Mouse (Mus musculus): ENCODE measurements around the gene Ghr. TPM values are rescaled to one million over a fixed set of nuclear protein-coding genes. Genes with fewer than 3 reads are reported as not detected.

Ghr gene
- 215 and 251 TPM in 2 replicates for polyA plus RNA-seq (2012; ENCODE audit: insufficient read depth, insufficient read length, missing spikeins)

DNA sequence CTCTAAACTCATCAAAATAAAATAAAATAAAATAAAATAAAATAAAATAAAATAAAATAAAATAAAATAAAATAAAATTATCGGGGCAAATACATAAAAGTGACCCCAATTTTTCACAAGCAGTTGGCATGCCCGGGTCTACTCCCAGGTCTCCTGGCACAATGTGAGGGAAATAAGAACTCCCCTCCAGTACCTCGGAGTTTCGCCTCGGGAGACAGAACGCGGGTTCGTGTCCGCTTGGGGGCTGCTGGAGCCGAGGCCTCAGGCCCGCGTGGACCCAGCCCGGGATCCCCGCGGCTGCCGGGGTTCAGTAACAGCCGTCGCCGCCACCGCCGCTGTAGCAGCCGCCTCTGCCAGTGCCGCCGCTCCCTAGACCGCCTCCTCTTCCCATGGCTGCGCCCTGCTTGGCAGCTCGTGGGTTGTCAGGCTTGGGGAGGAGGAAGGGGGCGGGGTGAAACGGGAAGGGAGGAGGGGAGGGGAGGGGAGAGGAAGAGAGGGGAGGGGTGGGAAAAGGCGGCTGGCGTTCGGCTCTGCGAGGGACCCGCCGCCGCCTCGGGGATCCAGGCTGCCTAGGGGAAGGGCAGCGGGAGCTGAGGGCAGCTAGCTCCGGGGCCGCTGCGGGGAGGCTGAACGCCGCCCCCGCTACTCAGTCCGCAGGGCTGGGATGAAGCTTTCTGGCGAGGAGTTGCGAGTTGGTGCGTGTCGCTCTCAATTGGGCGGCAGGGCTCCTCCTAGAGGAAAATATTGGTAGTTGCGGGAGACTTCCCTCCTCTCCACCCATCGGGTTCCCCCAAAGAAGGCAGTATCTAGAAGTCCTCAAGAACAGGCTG, at the start of gene Ghr:
TSS of gene Ghr (minus strand) at position 686 of the 830 bp plus-strand sequence.
- H3K27ac ChIP-seq (replicated peaks; ENCODE audit: low read depth, low read length), result peak within 1 kb of the TSS; percentile 92
- no peaks in the 10 kb centered on the region; the same call in 1 of the 2 replicates for H3K4me1 ChIP-seq (ENCODE audit: control insufficient read depth, insufficient read depth, insufficient read length, low read length)
- H3K4me3 ChIP-seq (ENCODE audit: insufficient read depth, low read depth, low read length), result peak within 1 kb of the TSS; percentile 92

DNA sequence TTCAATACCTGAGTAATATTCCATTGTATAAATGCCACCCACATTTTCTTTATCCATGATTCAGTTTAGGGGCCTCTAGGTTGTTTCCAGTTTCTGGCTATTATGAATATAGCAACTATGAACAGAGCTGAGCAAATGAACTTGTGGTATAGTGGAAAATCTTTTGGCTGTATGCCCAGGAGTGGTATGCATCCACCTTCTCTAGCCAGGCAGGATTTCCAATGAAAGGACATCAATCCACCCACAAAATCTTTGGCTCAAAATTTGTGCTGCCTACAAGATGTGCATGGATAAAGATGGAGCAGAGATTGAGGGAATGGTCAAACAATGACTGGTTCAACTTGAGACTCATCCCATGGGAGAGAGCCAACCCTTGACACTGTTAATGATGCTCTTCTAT, 39.5 kb upstream of the Ghr start:
- no peaks in the 10 kb centered on the region for H3K4me1 ChIP-seq (ENCODE audit: control insufficient read depth, insufficient read depth, insufficient read length, low read length)
- H3K27ac ChIP-seq (replicated peaks; ENCODE audit: low read depth, low read length), result no peak overlapping the region
- no peak overlapping the region for H3K4me3 ChIP-seq (ENCODE audit: insufficient read depth, low read depth, low read length)

DNA sequence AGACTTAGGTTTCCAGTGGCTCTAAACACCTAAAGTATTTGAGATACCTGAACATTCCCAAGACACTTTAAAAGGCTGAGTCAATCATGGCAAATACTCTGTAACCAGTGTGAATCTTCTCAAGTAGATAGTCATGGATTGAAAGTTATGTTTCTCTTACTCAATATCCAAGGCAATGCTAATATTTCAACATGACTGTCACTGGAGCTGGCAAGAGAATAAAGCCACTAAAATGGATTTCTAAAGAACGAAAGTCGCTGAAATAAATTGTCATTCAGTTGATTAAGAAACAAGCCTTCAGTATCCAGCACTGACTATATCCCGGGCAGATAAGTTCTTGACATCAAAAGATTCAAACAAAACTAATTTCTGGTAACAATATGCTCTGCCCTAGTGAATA, 37.1 kb upstream of the Ghr start:
- H3K27ac ChIP-seq (replicated peaks; ENCODE audit: low read depth, low read length), result no peak overlapping the region
- H3K4me3 ChIP-seq (ENCODE audit: insufficient read depth, low read depth, low read length), result no peak overlapping the region
- H3K4me1 ChIP-seq (ENCODE audit: control insufficient read depth, insufficient read depth, insufficient read length, low read length), result no peaks in the 10 kb centered on the region

DNA sequence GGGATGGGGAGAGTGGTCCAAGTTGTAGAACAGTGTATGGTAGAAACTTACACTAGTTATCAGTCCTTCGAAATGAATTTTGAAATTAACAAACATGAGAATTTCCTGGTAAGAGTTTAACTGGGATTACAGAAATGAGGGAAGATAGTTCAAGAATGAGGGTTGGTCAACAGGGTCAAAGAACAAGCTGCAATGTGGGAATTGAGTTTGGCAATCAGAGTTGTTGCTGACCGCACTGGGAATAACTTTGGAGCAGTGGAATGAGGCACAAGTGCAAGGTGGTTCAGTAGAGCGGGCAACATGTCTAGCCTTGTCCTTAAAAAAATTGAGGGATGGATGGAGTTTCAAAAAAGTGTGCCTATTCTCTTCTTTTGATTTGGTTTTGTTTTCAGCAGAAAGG, 35.0 kb upstream of the Ghr start:
- Histone ChIP-seq H3K27ac (replicated peaks; ENCODE audit: low read depth, low read length) (0 out of 2 replicates have a peak overlapping the region, but pooled peaks have one; percentile 21), H3K4me1 (ENCODE audit: control insufficient read depth, insufficient read depth, insufficient read length, low read length) (no peaks in the 10 kb centered on the region), H3K4me3 (ENCODE audit: insufficient read depth, low read depth, low read length) (no peak overlapping the region)

DNA sequence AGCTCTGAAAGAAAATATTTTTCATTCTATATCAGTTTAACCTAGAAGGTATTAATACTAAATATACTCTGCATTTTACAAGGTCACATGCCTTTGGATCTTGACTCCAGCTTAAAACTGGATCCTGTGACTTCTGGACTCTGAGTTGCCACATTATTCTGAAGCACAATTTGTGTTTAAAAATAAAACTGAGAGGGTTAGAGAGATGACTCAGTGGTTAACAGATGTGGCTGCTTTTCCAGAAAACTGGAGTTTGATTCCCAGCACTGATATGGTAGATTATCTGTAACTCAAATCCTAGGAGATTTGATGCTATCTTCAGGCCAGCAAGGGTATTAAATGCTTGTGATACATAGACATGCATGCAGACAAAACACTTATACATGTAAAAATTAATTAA, 28.7 kb upstream of the Ghr start:
- no peak overlapping the region for H3K27ac ChIP-seq (replicated peaks; ENCODE audit: low read depth, low read length)
- H3K4me1 ChIP-seq (ENCODE audit: control insufficient read depth, insufficient read depth, insufficient read length, low read length), result no peaks in the 10 kb centered on the region
- H3K4me3 ChIP-seq (ENCODE audit: insufficient read depth, low read depth, low read length), result no peak overlapping the region

DNA sequence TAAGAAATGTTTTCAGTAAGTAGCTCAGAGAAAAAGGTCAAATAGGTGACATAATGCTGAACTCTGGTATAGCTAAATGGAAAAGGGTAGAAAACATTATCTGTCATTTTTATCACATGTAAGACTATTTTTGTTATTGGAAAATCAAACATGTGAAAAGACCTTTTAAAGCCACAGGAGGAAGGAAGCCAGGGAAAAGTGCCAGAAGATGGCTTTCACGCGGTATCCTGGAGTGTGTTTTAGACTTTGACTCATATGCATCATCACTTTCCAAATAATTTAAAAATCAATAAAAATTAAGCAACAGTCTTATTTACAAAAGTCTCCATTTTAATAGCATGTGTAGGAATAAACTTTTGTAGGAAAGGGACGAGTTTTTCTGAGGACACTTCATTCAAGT, 24.7 kb upstream of the Ghr start:
- Histone ChIP-seq H3K27ac (replicated peaks; ENCODE audit: low read depth, low read length) (no peak overlapping the region), H3K4me3 (ENCODE audit: insufficient read depth, low read depth, low read length) (no peak overlapping the region), H3K4me1 (ENCODE audit: control insufficient read depth, insufficient read depth, insufficient read length, low read length) (no peaks in the 10 kb centered on the region)

DNA sequence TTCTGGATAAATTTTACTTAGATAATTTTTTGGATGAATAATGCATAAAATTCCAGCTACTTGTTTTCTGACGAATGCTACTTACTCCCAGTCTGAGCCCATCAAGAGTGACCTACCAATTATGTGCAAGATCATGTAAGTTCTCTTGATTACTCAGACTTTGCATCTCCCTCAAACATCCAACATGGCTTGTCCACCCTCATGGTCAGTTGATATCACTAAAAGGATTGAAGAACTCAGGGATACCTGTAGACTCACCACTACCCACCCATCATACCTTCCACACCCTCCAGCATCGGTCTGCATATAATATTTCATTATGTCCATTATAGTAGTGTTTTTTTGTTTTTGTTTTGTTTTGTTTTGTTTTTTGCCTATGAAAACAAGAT, 18.8 kb upstream of the Ghr start:
- Histone ChIP-seq H3K27ac (replicated peaks; ENCODE audit: low read depth, low read length) (no peak overlapping the region), H3K4me1 (ENCODE audit: control insufficient read depth, insufficient read depth, insufficient read length, low read length) (no peaks in the 10 kb centered on the region), H3K4me3 (ENCODE audit: insufficient read depth, low read depth, low read length) (no peak overlapping the region)

DNA sequence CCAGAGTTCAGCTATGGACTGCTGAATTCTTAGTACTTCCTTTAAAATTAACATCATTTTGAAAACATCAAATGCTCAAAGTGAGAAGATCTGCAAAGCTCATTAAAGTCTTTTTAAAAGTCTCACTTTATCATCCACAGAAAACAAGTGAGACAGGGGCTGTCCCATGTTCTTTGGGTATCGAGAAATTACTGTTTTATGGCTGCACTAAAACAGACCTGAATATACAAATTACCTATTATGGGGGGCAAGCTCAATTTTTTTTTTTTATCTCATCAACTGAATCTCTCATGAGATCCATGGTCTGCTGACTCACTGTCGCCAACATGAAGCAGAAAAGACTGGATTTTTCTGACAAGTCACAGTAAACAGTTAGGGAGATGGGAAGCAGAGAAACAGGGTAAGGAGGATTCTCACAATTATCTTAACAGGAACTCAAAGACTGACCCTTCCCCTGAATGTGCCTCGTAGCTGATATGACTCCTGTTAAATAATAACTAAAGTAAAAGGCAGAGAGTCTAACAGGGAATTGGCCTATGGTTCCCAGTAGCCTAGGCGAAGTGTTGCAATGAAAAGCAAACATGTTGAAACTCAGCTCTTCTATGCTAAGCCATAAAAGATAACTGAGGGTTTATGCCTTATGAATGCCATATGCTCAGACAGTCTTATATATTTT, 18.3 kb upstream of the Ghr start:
- Histone ChIP-seq H3K4me1 (ENCODE audit: control insufficient read depth, insufficient read depth, insufficient read length, low read length) (no peaks in the 10 kb centered on the region), H3K4me3 (ENCODE audit: insufficient read depth, low read depth, low read length) (no peak overlapping the region), H3K27ac (replicated peaks; ENCODE audit: low read depth, low read length) (peak overlapping the region; percentile 41; the same call in 1 of the 2 replicates)

DNA sequence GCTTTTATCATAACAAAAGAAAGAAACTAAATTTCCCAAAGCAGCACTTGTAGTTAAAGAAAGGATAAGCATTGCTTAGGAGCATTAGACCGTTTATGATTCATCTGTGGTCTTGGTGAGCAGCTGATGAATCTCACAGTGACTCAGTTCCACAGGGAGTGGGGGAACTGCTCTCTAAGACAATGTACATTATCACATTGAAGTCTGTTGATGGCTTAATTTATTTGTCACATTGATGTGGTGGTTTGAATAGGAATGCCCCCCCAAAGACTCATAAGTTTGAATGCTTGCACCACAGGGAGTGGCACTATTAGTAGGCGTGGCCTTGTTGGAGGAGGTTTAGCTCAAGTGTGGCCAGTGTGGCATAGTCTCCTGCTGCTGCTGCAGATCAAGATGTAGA, 4.6 kb upstream of the Ghr start:
- Histone ChIP-seq H3K27ac (replicated peaks; ENCODE audit: low read depth, low read length) (no peak overlapping the region), H3K4me3 (ENCODE audit: insufficient read depth, low read depth, low read length) (no peak overlapping the region), H3K4me1 (ENCODE audit: control insufficient read depth, insufficient read depth, insufficient read length, low read length) (no peaks in the 10 kb centered on the region)

DNA sequence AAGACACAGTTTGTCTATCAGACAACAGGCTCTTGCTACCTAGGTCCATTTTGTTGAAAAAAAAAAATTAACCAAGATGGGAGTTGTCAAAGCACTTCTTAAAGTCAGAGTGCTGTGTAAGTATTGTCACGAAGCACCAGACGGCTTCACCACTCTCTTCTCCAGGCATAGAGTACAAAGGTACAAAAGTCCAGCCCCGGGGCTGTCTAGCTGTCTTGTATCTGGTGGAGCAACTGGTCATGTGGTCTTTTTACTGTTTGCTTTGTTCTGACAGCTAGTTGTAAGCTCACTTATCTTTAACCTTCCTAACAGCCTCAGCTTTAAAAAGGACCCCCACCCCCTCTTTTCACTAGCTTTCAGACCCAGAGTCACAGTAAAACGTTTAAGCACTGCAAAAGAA, 1.1 kb upstream of the Ghr start:
- Histone ChIP-seq H3K27ac (replicated peaks; ENCODE audit: low read depth, low read length) (no peak overlapping the region), H3K4me1 (ENCODE audit: control insufficient read depth, insufficient read depth, insufficient read length, low read length) (no peaks in the 10 kb centered on the region; the same call in 1 of the 2 replicates)

DNA sequence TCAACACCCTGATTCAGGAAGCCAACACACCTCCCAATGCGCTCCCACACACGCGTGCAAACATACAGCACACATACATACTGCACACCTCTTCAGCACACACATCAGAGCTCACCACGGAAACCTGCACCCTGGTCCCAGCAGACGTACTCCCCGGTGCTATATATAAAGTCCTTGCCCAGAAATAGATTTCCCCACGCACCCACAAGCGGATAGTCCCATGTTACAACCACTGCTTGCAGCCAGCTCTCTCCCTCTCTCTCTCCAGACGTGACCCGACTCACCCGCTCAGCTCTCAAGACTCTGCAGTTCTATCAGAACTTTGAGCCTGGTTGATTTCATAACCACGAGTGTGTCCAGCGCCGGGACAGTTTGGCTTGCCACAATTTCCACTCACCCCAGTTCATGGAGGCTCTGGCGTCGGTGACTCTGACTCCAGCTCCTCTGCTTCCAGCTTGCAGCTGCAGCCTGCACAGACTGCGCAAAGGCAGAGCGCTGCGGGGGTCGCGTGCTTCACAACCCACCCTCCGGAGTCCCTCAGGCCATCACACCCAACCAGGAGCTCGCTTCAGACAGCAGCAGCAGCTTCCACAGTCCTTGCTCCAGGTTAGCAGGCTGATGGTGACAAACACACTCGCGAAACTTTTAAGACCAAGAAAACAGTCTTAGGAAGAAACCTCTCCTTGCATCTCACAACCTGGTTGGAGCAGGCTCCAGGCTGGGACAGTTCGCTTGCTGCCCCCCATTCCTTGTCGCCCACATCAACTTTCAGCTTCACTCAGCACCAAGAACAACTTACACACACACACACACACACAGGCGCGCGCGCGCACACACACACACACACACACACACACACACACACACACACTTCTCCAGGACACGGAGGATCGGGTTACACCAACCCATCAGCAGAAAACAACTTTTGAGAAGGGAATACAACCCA, 1.2 kb downstream of the Ghr start:
- peak overlapping the region; percentile 92 for H3K4me3 ChIP-seq (ENCODE audit: insufficient read depth, low read depth, low read length)
- no peaks in the 10 kb centered on the region; the same call in 1 of the 2 replicates for H3K4me1 ChIP-seq (ENCODE audit: control insufficient read depth, insufficient read depth, insufficient read length, low read length)
- H3K27ac ChIP-seq (replicated peaks; ENCODE audit: low read depth, low read length), result peak overlapping the region; percentile 81

More for the DNA sequence above, 1.1 kb upstream of the Ghr start:
- no peak overlapping the region for H3K4me3 ChIP-seq (ENCODE audit: insufficient read depth, low read depth, low read length)

DNA sequence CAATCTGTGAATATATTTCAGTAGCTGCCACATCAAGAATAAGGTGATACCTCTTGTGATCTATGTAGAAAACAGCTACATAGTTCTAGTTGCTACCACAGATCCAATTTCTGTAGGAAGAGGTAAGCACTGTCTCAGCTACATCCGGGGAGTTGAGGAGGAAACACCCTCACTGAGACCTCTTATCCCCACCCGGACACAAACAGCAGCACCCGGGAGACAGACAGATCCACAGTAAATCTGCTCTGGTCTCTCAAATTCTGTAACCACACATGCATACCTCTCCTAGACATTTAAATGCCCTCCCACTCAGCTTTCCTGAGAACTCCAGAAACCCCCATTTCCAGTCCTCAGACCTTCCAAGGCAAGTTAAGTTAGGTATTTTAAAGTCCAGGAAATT, 2.0 kb downstream of the Ghr start:
- H3K27ac ChIP-seq (replicated peaks; ENCODE audit: low read depth, low read length), result peak overlapping the region; percentile 77
- H3K4me1 ChIP-seq (ENCODE audit: control insufficient read depth, insufficient read depth, insufficient read length, low read length), result no peaks in the 10 kb centered on the region; the same call in 1 of the 2 replicates
- H3K4me3 ChIP-seq (ENCODE audit: insufficient read depth, low read depth, low read length), result peak overlapping the region; percentile 92

DNA sequence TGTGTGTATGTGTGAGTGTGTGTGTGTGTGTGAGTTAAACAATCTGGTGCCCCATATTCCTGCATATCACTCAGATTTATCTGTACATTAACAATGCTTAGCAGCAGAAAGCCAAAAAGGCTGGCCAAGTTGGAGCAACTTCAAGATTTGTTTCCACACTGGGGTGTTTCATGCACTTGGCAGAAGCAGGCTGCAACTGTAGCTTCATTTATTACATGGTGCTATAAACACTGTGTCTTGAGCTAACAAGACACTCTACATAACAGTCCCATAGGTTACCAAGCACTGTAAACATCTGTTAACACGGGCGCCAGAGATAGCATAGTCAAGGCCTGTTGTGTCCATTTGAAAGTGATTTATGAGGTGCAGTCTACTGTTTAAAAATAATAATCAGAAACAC, 3.1 kb downstream of the Ghr start:
- H3K4me1 ChIP-seq (ENCODE audit: control insufficient read depth, insufficient read depth, insufficient read length, low read length), result no peaks in the 10 kb centered on the region; the same call in 1 of the 2 replicates
- no peak overlapping the region for H3K4me3 ChIP-seq (ENCODE audit: insufficient read depth, low read depth, low read length)
- no peak overlapping the region for H3K27ac ChIP-seq (replicated peaks; ENCODE audit: low read depth, low read length)

DNA sequence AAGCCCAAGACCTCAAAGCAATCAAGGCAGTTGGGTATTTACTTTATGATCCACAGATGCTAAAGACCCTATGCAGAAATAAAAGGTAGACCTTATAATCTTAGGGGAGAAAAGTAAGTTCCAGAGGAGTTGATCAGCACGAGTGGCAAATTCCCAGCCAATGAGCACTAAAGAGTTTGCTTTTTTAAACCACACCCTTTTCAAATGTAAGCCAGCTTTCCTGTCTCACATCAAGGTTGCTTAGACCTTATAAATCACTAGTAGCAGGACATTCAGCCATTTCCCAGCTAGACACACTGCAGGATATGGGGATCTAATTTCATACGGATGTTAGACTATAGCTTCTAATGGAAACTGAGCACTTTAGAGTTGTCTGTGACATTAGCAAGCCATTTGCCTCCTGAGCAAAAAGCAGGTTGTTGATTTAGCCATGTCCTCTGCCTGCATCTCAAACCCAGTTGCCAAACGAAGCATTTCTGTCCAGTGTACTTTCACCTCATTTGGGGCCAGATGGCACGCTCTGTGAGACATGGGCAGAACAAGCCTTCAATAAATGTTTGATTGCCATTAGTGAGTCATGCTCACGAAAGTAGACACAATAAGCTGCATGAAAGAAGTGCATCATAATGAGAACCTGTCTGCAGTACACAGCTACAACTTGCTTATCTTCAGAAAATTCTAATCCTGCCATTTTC, 4.9 kb downstream of the Ghr start:
- Histone ChIP-seq H3K4me3 (ENCODE audit: insufficient read depth, low read depth, low read length) (no peak overlapping the region), H3K4me1 (ENCODE audit: control insufficient read depth, insufficient read depth, insufficient read length, low read length) (no peaks in the 10 kb centered on the region; the same call in 1 of the 2 replicates), H3K27ac (replicated peaks; ENCODE audit: low read depth, low read length) (0 out of 2 replicates have a peak overlapping the region, but pooled peaks have one; percentile 9)

Measured in brown adipose tissue, adult 24 weeks (tissue).